Comparison of ENCODE assay signal across 8 mouse cellular contexts in genomic region chr11:96621167-96621566, GRCm38 (mm10).
DNase-seq lines count a peak whose midpoint lies in the region; ATAC-seq lines count a peak whose summit lies in the region.

No protein-coding gene starts in this region.

- no peak overlapping the region for H3K4me3 ChIP-seq in heart, embryonic 13.5 days
- no peak overlapping the region for H3K4me3 ChIP-seq in lung, embryonic 16.5 days (ENCODE audit: low read length)

- WGBS in heart, embryonic 13.5 days = 19% methylated on average over 4 of the region's 4 CpGs
- WGBS in large intestine, adult 2 months = 19% methylated on average over 4 of the region's 4 CpGs
- 14% methylated on average over 4 of the region's 4 CpGs for WGBS in lung, embryonic 16.5 days

- no peak overlapping the region for H3K27ac ChIP-seq in heart, embryonic 13.5 days (replicated peaks)
- no peak overlapping the region for H3K27ac ChIP-seq in lung, embryonic 16.5 days (ENCODE audit: low read length)

- no peaks in the 10 kb centered on the region for H3K36me3 ChIP-seq in heart, embryonic 13.5 days
- no peaks in the 10 kb centered on the region for H3K36me3 ChIP-seq in lung, embryonic 16.5 days (ENCODE audit: control insufficient read depth, insufficient read depth, low read length)

- peak overlapping the region; percentile 10; the same call in 1 of the 2 replicates for H3K4me2 ChIP-seq in heart, embryonic 13.5 days
- peak overlapping the region; percentile 18; the same call in 1 of the 2 replicates for H3K4me2 ChIP-seq in lung, embryonic 16.5 days (ENCODE audit: low read depth, low read length)

- no peak for ATAC-seq in heart, embryonic 13.5 days (ENCODE audit: extremely low read depth, insufficient number of reproducible peaks, low FRiP score, low TSS enrichment)
- ATAC-seq in lung, embryonic 16.5 days (ENCODE audit: low read depth) = peak; percentile 49; the same call in 1 of the 2 replicates

- no peaks in the 10 kb centered on the region for H3K9me3 ChIP-seq in heart, embryonic 13.5 days
- H3K9me3 ChIP-seq in lung, embryonic 16.5 days (ENCODE audit: control insufficient read depth, low read length) = no peaks in the 10 kb centered on the region

- no peak overlapping the region for H3K9ac ChIP-seq in heart, embryonic 13.5 days
- H3K9ac ChIP-seq in lung, embryonic 16.5 days (ENCODE audit: low read length) = no peak overlapping the region

- 0 out of 2 replicates have a peak, but pooled peaks cover 5% of the 10 kb centered on the region for H3K4me1 ChIP-seq in heart, embryonic 13.5 days
- no peaks in the 10 kb centered on the region; the same call in 1 of the 2 replicates for H3K4me1 ChIP-seq in lung, embryonic 16.5 days (replicated peaks; ENCODE audit: control insufficient read depth, insufficient read depth, low read length)

- peaks cover 80% of the 10 kb centered on the region for H3K27me3 ChIP-seq in heart, embryonic 13.5 days (replicated peaks)
- peaks cover 11% of the 10 kb centered on the region for H3K27me3 ChIP-seq in lung, embryonic 16.5 days (ENCODE audit: control insufficient read depth, insufficient read depth, low read depth, low read length)

- DNase-seq in 416B (ENCODE audit: low read depth) = peak; percentile 69
- peak; percentile 32 for DNase-seq in Muller cell, postnatal 12 days (ENCODE audit: inconsistent ontology term)
- DNase-seq in cerebellum, adult 9-11 months = peak; percentile 23
- peak; percentile 44 for DNase-seq in large intestine, adult 2 months (ENCODE audit: low read depth, low spot score)
- peak; percentile 29 to 44 for DNase-seq in right cerebral cortex, postnatal 36 days (ENCODE audit: low spot score in 2 of 2)
- peak; percentile 39 to 82 for DNase-seq in urinary bladder, postnatal 4 days (ENCODE audit: low spot score in 2 of 2)
